Mouse (Mus musculus): ENCODE measurements at regions not wholly inside any gene's neighbourhood (a gene's known extent, or its start where the extent isn't known, plus 50 kb on each side); places are given as distances from the start of the nearest gene placed in this dataset.

- DNase-seq, result peak in 1 of 2 experiments; percentile 53
Measured at GRCm38 (mm10) chr13:35079685-35080084, 52.8 kb upstream of the Eci2 start.

DNA sequence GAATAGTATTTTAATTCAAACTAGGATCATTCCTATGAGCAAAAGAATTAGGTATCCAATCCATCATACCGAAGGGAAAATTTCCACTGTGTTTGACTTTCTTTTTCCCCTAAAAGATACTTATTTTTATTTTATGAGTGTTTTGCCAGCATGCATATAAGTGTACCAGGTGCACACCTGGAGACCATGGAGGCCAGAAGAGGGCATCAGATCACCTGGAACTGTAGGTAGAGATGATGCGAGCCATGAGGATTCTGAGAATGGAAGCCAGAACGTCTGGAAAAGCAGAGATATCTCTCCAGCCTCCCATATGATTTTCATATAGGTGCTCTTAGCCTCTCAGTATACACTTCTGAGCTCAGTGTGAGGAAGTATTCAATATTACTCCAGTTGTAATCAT is 58.5 kb upstream of the Eci2 start:
- DNase-seq, result no peak

- DNase-seq, result peak; percentile 66 to 76
Measured at GRCm38 (mm10) chr13:35087246-35088040, 60.5 kb upstream of the Eci2 start.

DNA sequence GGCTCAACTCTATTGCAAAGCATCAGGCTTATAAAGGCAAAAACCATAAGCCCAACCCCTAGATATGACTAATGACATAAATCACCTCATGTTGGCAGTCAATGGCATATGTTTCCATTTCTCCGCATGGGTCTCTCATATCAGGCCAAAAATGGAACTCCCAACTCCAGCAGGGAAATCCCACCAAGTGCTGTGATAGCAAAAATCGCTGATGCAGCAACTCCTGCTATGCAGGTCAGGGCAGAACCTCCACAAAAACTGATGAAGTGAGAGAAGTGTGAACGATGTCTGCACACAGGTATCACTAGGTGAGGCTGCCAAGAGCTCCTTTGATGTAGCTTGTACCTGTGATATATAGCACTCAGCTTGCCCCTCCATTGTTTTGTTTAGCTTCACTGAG is 64.3 kb upstream of the Eci2 start:
- no peak for DNase-seq

DNA sequence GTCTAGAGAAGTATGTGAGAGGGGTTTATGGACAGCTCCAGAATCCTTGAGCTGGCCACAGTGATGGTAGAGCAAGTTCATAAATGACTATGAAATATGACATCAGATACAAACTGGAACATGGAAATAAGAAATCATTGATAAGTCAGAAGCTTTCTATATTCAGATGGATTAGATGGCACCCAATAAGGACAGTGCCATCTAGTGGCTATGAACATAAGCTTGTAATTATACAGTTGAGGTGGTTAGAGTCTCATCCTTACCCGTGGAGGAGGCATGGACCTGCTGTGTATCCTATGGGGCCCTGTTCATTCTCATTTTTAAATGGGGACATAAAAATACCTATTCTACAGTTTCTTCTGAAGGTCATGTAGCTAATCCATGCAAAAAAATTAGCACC is 92.9 kb upstream of the Eci2 start:
- DNase-seq, result peak in 1 of 2 experiments; percentile 38

DNA sequence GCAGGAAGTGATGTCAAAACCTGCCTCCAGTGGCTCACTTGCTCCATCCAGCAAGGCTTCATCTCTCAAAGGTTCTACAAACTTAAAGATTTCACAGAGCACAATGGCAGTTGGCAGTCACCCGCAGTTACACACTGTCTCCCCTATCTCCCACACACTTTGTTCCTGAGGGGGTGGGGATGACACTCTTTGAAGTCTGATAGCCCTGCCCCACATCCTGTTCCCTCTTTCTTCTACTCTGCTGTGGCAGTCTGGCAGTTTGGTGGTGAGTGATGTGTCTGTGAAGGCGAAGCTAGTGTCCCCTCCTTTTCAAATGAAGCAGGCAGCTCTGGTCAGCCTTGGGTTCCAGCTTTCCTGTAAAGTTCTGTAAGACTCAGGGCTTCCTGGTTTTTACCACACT is 102.6 kb upstream of the Eci2 start:
- no peak for DNase-seq

DNA sequence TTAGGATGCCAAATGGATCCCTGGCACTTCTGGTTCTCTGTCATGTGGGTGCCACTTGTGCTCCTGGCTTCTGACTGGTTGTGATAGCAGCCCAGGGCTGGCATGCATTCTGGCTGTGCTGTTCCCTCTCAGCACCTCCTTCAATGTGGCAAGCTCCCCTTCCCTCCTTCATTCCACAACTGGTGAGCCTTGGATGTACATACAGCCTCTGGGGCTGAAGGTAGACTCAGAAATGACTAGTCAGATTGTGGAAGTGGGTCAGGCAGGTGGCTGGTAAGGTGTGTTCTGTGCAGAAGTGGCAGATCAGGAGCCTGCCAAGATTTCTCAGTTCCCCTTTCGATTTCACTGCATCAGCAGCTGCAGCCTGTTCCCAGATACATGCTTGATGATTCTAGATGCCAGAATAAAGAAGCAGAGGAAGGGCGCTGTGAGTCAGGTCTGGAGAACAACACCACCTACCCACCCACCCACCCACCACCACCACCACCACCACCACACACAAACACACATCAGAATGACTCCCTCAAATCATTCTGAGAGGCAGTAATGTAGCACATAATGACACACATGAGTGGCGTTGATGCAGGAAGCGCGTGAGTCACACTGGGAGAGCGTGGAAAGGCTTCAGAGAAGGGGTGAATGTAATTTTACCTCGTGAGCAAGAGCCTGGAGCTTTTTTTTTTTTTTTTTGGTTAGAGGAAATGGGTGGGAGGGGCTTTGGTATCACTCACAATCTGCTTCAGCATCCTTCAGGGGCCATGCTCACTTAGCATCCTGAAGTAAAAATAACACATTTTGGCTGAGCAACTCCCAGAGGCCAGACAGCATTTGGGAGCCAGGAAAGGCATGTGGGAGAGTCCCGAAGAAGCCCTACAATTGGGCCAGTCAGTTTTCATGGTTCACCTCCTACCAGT is 104.6 kb upstream of the Eci2 start:
- DNase-seq, result no peak

- DNase-seq, result no peak
Measured at GRCm38 (mm10) chr13:35151629-35152028, 124.7 kb upstream of the Eci2 start.

- no peak for DNase-seq
Measured at GRCm38 (mm10) chr13:35159456-35159855, 132.6 kb upstream of the Eci2 start.

DNA sequence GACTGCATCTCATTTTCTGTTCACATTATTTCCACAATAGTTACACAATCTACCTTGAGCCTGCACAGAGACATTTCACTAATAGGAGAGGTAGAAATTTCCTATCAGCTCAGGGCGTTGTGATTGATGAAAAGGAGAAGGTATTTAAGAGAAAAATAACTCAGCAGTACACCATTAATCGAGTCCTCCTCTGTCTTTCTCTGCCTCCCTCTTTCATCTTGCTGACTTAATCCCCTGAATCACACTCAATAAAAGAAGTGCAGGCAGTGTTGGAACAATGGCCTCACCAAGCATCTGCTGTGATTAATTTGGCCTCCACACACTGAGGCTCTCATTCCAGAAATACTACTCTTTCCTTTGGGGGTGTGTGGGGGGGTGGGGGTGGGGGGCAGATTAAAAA is 133.9 kb upstream of the Eci2 start:
- DNase-seq, result no peak

DNA sequence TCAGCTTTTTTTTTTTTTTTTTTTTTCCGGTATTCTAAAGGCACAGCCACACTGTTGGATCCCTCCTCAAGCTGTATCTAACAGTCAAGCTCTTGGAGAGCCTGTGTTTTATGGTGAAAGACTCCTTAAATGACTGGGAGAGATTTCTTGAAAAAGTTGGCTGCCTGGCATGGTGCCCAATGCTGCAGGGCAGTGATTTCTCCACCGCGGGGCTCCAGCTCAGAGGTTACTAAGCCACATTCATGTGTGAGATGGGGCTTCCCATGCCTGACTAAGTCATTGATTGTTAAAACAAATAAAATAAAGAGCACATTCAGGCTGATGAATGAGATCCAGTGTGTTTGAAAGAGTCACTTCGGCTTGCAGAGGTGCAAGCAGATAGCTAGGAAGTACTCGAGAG is 139.2 kb upstream of the Eci2 start:
- DNase-seq, result peak in 1 of 2 experiments; percentile 25

- DNase-seq, result no peak
Measured at GRCm38 (mm10) chr13:35166831-35167541, 140.1 kb upstream of the Eci2 start.

DNA sequence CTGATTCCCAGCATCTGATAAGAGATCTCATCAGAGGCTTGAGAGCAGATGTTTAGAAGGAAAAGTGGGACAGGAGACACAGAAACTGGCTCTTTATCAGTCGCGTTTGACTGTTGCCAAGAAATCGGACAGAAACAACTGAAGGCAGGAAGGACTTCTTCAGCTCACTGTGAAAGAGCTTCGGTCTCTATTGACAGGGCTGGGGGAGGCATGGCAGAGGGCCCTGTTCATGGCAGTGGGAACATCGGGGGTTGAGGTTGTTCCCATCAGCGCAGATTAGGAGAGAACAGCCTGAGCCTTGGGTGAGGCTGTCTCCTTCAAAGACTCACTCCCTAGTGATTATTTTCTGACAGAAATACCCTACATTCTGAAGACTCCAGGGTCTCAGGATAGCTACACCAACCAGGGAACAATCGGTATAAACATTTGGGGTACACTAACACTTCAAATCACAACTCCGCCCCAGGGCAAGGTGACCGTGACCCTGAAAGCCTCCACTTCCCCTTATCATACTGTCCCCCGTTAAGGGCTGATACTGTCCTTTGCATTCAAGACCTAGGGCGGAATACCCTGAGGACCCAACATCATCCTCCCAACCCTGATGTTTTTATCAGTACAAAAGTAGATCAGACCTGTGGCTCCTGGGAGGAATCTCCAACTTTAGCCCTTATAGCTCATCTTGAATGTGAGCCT is 144.8 kb upstream of the Eci2 start:
- DNase-seq, result no peak

DNA sequence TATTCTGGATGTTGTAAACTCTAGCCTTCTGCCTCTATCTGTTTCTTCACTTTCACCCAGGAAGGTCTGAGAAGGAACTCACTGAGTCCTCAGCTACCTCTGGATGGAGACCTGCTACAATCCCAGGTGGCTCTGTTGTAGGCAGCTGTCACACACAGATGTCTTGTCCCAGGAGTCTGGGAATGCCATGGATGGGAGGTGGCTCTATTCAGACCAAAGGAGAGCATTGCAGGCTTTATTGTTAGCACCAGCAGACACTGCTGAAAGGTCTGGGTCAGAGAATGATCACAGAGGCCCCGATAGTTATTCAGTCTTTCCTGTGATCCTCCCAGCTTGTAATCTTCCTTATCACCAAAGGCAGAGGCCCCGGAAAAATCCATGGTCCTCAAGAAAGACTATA is 146.6 kb upstream of the Eci2 start:
- no peak for DNase-seq

DNA sequence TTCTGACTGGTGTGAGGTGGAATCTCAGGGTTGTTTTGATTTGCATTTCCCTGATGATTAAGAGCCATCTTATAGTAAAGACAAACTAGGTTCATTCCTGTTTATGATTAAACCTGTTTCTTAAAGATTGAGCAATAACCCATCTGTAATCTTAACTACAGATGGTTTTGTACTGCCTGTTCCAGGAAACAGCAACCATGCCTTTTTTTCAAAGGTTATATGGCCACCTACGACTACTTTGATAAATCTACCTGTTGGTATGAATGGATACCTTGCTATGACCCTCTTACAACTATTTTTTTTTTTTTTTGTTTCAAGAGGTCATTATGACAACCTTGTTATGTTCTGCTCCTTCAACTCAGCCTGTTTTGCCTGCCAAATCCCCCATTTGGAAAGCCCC is 148.7 kb upstream of the Eci2 start:
- no peak for DNase-seq

GRCm38 (mm10) chr13:35177305-35177704 is 150.4 kb upstream of the Eci2 start:
- no peak for DNase-seq

DNA sequence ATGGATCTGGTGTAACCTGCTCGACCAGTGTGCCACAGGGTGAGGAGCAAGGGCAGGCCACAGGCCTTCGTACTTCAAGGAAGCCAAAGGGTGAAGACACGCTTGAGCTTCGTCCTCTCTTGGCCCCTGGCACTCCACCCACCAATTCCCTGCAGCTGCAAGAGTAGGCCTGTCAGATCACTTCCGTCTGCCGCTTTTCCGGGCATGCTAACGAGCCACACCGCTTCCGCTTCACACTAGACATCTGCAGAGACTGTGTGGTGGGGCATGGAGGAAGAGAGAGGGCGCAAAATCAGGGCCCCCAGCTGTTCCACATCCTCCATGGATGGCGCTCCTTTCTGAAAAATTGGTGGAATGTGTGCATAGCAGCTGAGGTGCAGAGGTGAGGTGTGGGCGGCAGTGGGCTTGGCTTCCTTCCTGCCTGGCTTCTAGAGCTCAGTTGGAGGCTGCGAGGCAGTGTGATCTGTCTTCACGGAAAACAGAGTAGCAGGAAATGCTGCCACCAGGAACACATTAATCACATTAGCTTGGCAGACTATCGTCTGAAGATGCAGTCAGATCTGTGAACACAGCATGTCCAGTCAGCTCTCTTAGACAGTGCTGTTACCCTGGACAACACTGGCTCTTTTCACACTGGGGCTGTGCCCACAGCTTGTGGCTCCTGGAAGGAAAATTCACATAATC is 162.3 kb upstream of the Eci2 start:
- DNase-seq, result peak; percentile 67 to 77

DNA sequence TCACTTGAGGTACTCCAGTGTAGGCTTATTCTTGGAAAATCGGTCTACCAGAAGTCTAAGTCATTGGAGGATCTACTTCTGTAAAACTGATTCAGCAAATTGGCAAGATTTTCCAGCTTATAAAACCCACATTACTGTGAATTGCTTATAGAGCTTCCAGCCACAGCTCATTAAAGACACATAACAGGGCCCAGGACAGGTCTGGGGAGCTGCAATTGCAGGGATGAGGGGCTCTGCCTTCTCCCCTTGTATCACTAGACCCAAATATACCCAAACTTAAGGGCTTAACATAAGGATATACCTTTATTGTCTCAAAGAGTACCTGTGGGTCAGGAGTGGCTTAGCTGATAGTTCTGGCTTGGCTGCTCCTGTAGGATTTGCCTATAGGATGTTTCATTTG is 175.2 kb upstream of the Eci2 start:
- no peak for DNase-seq

DNA sequence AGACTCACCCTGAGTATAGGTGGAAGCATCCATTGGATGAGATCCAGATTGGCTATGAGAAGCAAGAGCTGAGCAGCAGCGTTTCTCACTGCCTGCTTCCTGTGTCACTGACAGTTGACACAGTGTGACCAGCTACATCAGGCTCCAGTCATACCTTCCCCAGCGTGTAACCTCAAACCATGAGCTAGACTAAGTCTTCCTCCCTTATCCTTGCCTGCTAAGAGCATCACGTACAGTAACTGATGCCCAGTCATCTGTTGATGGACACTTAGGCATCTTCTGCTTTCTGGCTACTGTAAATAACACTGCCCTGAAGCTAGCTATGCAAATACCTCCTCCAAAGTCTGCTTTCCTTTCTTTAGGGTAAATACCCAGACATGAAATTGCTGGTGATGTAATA is 181.4 kb upstream of the Eci2 start:
- no peak for DNase-seq

DNA sequence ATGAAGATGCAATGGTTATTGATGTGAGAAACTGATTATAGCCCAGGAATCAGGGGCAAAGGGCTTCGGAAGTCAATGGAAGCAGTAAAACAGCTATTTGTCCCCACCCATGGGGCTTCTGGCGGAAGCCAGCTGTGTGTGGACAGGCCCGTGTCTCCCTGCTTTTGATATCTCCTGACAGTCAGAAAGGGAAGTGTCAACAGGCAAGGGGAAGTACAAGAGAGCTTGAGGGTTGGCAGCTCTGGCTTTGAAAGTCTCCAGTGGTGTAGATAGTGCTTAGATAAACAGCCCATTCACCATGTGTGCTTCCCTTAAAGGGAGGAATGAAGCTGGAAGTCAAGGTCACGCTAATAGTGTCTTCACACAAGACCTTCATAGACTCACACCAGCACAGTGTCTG is 182.7 kb upstream of the Eci2 start:
- DNase-seq, result no peak

DNA sequence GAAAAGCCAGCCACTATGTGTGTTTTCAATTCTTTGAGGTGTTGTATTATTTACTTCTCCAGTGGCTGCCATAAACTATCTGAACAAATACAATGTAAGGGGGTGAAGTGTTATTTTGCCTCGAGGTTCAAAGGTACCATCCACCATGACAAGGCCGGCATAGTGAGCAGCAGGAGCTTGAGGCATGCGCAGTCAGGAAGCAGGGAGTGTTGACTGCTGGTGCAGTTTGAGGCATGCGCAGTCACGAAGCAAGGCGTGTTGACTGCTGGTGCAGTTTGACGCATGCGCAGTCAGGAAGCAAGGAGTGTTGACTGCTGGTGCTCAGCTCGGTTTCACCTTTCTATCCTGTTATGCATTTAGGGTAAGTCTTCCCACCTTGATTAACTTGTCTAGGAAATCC is 184.9 kb upstream of the Eci2 start:
- no peak for DNase-seq

- DNase-seq, result no peak
Measured at GRCm38 (mm10) chr13:35212276-35212675, 185.4 kb upstream of the Eci2 start.

Measured in kidney, postnatal 36 days (tissue).